Mouse (Mus musculus): ENCODE data around the gene Lrit2. TPM values are rescaled to one million over a fixed set of nuclear protein-coding genes. Genes with fewer than 3 reads are reported as not detected.

The Lrit2 gene
- polyA plus RNA-seq, 1 experiment, result not detected

- 88% methylated on average over 4 of the region's 4 CpGs for WGBS
- TF ChIP-seq CTCF (IDR thresholded peaks at IDR 0.05; ENCODE audit: control insufficient read depth, insufficient read depth, low read length) (no peak), POLR2A (IDR thresholded peaks at IDR 0.05; ENCODE audit: borderline replicate concordance, control insufficient read depth, low read depth, low read length) (no peak)
- Histone ChIP-seq H3K27ac (ENCODE audit: control insufficient read depth, insufficient read depth, low read depth, low read length, poor library complexity) (no peak overlapping the region), H3K4me1 (ENCODE audit: control insufficient read depth, insufficient read depth, low read length) (no peaks in the 10 kb centered on the region), H3K4me3 (replicated peaks; ENCODE audit: control insufficient read depth, low read depth, low read length) (no peak overlapping the region)
Measured at GRCm38 (mm10) chr14:37119233-37119632, 51.5 kb downstream of the Lrit2 start.

Other genes with a start within 250 kb of the Lrit2 start
- 3.5 and 6.8 TPM in 2 replicates for gene Ccser2, start 99.2 kb upstream of the Lrit2 start, polyA plus RNA-seq (2011; ENCODE audit: insufficient read depth, insufficient read length, low replicate concordance, missing spikeins)
- gene Rgr, start 19.0 kb upstream of the Lrit2 start, polyA plus RNA-seq (2011; ENCODE audit: insufficient read depth, insufficient read length, low replicate concordance, missing spikeins), result not detected in 2 replicates
- gene Lrit1, start 13.1 kb upstream of the Lrit2 start, polyA plus RNA-seq (2011; ENCODE audit: insufficient read depth, insufficient read length, low replicate concordance, missing spikeins), result not detected in 2 replicates
- gene Cdhr1, start 30.4 kb downstream of the Lrit2 start, polyA plus RNA-seq (2011; ENCODE audit: insufficient read depth, insufficient read length, low replicate concordance, missing spikeins), result not detected in 2 replicates
- gene 2610528A11Rik, start 46.1 kb downstream of the Lrit2 start, polyA plus RNA-seq (2011; ENCODE audit: insufficient read depth, insufficient read length, low replicate concordance, missing spikeins), result not detected in 2 replicates
- gene Ghitm, start 67.3 kb downstream of the Lrit2 start, polyA plus RNA-seq (2011; ENCODE audit: insufficient read depth, insufficient read length, low replicate concordance, missing spikeins), result 81.5 and 95.7 TPM in 2 replicates

Measured in bone marrow, adult 2 months (tissue).